Mouse (Mus musculus): Measurements from ENCODE around the gene Dpp4.

GRCm38 (mm10) chr2:62390305-62390704 lies 21.7 kb downstream of the Dpp4 start:
- TF ChIP-seq POLR2A (IDR thresholded peaks at IDR 0.05; ENCODE audit: low read depth, low read length) (no peak), CTCF (IDR thresholded peaks at IDR 0.05; ENCODE audit: extremely low read depth, insufficient read depth, insufficient read length, insufficient replicate concordance) (no peak)
